Comparison of ENCODE assay signal across 15 mouse cellular contexts in genomic region chr5:92774893-92775292, GRCm38 (mm10).
"Had no signal": no experiment of that assay in that cellular context is flagged by ENCODE, and none has a peak within 500 bp of the region (broad histone marks: within the 10 kb centered on the region; RNA-seq: fewer than 3 reads in every experiment).

No protein-coding gene starts in this region.

- H3K4me3 ChIP-seq: limb, embryonic 15.5 days; liver, embryonic 13.5 days; lung, embryonic 15.5 days; midbrain, embryonic 12.5 days had no signal

- H3K9me3 ChIP-seq: limb, embryonic 15.5 days; liver, embryonic 13.5 days; lung, embryonic 15.5 days; midbrain, embryonic 12.5 days had no signal

- H3K4me2 ChIP-seq: limb, embryonic 15.5 days; liver, embryonic 13.5 days; lung, embryonic 15.5 days; midbrain, embryonic 12.5 days had no signal

- H3K4me1 ChIP-seq: limb, embryonic 15.5 days; liver, embryonic 13.5 days; lung, embryonic 15.5 days; midbrain, embryonic 12.5 days had no signal

- H3K9ac ChIP-seq: limb, embryonic 15.5 days; liver, embryonic 13.5 days; liver, postnatal 0 days; lung, embryonic 15.5 days; midbrain, embryonic 12.5 days had no signal

- H3K36me3 ChIP-seq: limb, embryonic 15.5 days; liver, embryonic 13.5 days; lung, embryonic 15.5 days; midbrain, embryonic 12.5 days had no signal

- DNase-seq: kidney, adult 8-10 months; kidney, postnatal 4 days; liver, embryonic 13.5 days; liver, postnatal 0 days; lung, postnatal 14 days; right cerebral cortex, adult 18-20 months; right cerebral cortex, postnatal 25 days; thymus, adult 2 months; thymus, postnatal 25 days had no signal

- ATAC-seq: hindbrain, postnatal 0 days; liver, postnatal 0 days; midbrain, embryonic 16.5 days had no signal

- H3K27me3 ChIP-seq: limb, embryonic 15.5 days; liver, embryonic 13.5 days; lung, embryonic 15.5 days; midbrain, embryonic 12.5 days had no signal

- H3K27ac ChIP-seq: hindbrain, postnatal 0 days; kidney, postnatal 0 days; limb, embryonic 15.5 days; liver, embryonic 13.5 days; midbrain, embryonic 12.5 days had no signal
